Mouse (Mus musculus): ENCODE results near the gene 2410002F23Rik. TPM values are rescaled to one million over a fixed set of nuclear protein-coding genes. Genes with fewer than 3 reads are reported as not detected.
"Not testable (repeated sequence)": the region's sequence is repeated elsewhere in the genome, so short reads cannot be mapped to it uniquely, and the experiment has no call there.

The 2410002F23Rik gene
- total RNA-seq (2017) = 28.3 to 44.7 TPM (median 44.0 TPM) in 3 replicates

DNA sequence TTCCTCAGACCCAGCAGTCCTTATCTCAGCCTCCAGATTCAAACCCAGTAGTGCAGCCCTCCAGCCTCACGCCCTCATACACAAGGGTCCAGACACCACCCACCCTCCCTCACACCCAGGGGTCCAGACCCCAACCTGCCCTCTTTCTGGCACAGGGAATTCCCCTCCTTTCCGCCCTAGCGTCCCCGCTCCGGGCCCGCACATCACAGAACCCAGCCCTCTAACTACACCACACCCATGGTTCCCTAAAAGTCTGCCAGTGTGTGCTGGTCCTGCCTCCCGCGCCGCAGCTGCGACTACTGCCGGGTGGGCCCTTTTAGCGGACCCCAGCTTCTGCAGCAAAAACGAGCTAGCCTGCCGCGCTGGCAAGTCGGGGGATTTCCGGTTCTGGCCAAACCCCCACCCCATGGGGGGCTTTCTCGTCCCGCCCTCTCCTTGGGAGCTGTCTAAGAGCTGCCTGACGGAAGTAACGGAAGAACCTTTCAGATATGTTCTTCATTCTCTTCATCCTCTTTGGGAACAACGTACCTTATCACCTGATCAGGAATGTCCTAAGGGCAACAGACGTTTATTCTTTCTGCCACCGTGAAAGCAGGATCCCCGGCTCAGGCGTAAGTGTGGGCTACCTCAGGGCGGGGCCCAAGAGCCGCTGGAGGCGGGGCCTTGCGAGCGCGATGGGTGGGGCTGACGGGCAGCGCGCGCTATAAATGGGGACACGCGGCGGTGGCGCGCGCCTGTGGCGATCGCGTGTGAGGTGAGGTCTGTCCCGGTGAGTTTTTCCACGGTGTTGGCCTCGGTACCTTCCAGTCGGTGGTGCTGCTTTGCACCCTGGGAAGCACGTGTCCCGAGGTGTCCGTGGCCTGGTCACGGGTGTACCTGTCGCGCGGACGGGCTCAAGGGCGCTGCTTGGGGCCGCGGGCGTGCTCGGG, at the start of gene 2410002F23Rik, which contains the start of gene 1700028J19Rik:
2410002F23Rik (plus strand) TSS at position 668 of the 929 bp plus-strand sequence.
1700028J19Rik (minus strand) TSS at position 641 of the 929 bp plus-strand sequence.
- ATAC-seq (replicated peaks; ENCODE audit: insufficient number of reproducible peaks, low FRiP score, low TSS enrichment, poor library complexity, severe bottlenecking) = peak; percentile 69

DNA sequence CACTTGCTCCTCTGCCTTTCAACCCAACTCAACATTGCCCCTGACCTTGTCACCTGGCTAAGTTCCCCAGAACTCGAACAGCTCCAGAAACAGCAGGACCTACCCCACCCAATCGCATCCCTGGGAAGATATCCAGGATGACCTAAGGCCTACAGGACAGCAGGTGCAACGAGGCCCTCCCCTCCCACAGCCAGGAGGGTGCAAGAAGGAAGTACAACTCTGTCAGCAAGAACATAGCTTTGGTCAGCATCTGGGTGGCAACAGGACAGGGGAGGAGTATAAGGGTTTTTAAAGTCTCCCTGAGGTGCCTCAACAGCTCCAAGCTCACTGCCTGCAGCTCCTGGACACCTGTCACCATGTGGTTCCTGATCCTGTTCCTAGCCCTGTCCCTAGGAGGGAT, 48.6 kb upstream of the 2410002F23Rik start, which contains the start of gene Klk1b3:
Klk1b3 (plus strand) TSS at position 301 of the 400 bp plus-strand sequence.
- no peak for ATAC-seq (replicated peaks; ENCODE audit: insufficient number of reproducible peaks, low FRiP score, low TSS enrichment, poor library complexity, severe bottlenecking)

DNA sequence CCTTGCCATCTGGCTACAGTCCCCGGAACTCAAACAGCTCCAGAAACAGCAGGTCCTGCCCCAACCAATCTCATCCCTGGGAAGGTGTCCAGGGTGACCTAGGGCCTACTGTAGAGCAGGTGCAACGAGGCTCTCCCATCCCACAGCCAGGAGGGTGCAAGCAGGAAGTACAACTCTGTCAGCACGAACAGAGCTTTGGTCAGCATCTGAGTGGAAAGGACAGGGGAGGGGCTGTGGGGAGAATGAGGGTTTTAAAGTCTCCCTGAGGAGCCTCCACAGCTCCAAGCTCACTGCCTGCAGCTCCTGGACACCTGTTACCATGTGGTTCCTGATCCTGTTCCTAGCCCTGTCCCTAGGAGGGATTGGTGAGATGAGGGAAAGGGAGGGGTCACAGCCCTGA, 39.4 kb upstream of the 2410002F23Rik start, which contains the start of gene Klk1b4:
Klk1b4 (plus strand) TSS at position 301 of the 400 bp plus-strand sequence.
- not testable (repeated sequence) for ATAC-seq (replicated peaks; ENCODE audit: insufficient number of reproducible peaks, low FRiP score, low TSS enrichment, poor library complexity, severe bottlenecking)

- no peak for ATAC-seq (replicated peaks; ENCODE audit: insufficient number of reproducible peaks, low FRiP score, low TSS enrichment, poor library complexity, severe bottlenecking)
Measured at GRCm38 (mm10) chr7:44208307-44208706, 38.2 kb upstream of the 2410002F23Rik start.

- no peak for ATAC-seq (replicated peaks; ENCODE audit: insufficient number of reproducible peaks, low FRiP score, low TSS enrichment, poor library complexity, severe bottlenecking)
Measured at GRCm38 (mm10) chr7:44215645-44216044, 30.9 kb upstream of the 2410002F23Rik start, which contains the start of gene Klk1b5. Gene Klk1b5, plus strand, starts transcription at chr7:44215945.

DNA sequence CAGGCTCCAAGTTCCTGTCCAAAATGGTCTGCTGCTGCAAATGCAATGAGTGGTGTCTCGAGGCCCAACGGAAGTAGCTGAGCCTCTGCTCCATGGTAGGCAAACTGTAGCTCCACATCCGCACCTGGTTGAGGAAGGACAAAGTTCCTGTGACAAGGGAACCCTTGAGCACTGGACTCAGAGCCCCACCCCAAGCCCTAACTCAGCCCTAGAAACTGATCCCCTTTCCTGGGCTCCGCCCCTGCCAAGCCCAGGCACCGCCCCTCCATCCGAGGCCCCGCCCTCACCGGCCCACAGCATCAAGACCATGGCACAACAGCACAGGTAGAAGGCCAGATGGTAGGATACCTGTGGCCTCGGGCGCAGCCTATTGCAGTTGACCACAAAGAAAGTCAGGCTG, 24.9 kb upstream of the 2410002F23Rik start:
- not testable (repeated sequence) for ATAC-seq (replicated peaks; ENCODE audit: insufficient number of reproducible peaks, low FRiP score, low TSS enrichment, poor library complexity, severe bottlenecking)

DNA sequence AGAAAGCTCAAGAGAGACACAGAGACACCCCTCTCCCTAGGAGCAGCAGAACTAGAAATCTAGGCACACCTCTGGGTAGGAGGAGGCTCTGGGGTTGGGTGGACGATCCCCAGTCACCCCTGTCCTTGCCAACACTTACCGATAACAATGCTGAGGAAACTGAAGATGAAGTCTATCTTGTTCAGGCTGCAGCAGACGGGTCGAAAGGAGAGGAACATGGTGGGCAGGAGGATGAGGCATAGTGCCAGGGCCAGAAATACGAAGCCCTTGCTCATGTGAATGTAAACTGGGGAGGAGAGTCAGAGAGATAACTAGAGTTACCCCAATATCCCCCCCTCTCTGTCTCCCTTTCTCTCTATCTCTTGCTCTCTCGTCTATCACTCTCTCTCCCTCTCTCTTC, 24.2 kb upstream of the 2410002F23Rik start:
- ATAC-seq (replicated peaks; ENCODE audit: insufficient number of reproducible peaks, low FRiP score, low TSS enrichment, poor library complexity, severe bottlenecking) = not testable (repeated sequence)

DNA sequence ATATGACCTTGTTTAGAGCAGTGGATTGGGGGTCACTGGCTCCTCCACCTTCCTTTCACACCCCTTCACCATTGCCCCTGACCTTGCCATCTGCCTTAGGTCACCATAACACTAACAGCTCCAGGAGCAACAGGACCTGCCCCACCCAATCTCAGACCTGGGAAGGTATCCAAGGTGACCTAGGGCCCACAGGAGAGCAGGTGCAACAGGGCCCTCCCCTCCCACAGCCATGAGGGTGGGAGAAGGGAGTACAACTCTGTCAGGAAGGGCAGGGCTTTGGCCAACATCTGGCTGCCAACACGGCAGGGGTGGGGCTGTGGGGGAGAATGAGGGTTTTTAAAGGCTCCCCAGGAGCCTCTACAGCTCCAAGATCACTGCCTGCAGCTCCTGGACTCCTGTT, 21.4 kb upstream of the 2410002F23Rik start, which contains the start of gene Klk1:
Klk1 (plus strand) TSS at position 285 of the 400 bp plus-strand sequence.
- no peak for ATAC-seq (replicated peaks; ENCODE audit: insufficient number of reproducible peaks, low FRiP score, low TSS enrichment, poor library complexity, severe bottlenecking)

- no peak for ATAC-seq (replicated peaks; ENCODE audit: insufficient number of reproducible peaks, low FRiP score, low TSS enrichment, poor library complexity, severe bottlenecking)
Measured at GRCm38 (mm10) chr7:44235909-44236308, 10.6 kb upstream of the 2410002F23Rik start, which contains the start of gene Gm36864. Gene Gm36864, plus strand, starts transcription at chr7:44236177.

DNA sequence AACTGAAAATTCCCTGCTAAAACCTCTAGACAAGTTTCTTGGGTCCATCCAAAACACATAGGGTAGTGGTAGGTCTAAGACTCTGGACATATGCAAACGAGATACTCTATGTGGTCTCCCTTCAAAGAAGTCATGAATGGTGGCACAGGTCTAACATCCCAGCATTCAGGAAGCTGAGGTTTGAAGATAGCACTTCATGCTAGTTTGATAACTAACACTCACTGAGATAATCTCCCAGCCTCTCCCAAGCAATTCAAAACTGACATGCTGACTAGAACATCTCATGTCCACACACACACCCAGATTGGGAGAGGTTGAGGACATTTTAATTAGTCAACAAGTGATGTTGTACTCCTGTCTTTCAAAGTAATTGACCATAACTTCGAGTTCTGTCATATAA, 6.6 kb upstream of the 2410002F23Rik start:
- no peak for ATAC-seq (replicated peaks; ENCODE audit: insufficient number of reproducible peaks, low FRiP score, low TSS enrichment, poor library complexity, severe bottlenecking)

DNA sequence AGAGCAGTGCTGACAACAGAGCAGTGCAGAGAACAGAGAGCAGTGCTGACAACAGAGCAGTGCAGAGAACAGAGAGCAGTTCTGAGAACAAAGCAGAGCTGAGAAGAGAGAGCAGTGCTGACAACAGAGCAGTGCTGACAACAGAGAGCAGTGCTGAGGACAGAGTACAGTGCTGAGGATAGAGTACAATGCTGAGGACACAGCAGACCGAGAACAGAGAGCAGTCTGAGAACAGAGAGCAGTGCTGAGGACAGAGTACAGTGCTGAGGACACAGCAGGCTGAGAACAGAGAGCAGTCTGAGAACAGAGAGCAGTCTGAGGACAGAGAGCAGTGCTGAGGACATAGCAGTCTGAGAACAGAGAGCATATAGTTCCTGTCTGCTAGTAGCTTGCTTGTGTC, 5.8 kb upstream of the 2410002F23Rik start:
- ATAC-seq (replicated peaks; ENCODE audit: insufficient number of reproducible peaks, low FRiP score, low TSS enrichment, poor library complexity, severe bottlenecking) = no peak

- no peak for ATAC-seq (replicated peaks; ENCODE audit: insufficient number of reproducible peaks, low FRiP score, low TSS enrichment, poor library complexity, severe bottlenecking)
Measured at GRCm38 (mm10) chr7:44241163-44241562, 5.4 kb upstream of the 2410002F23Rik start.

DNA sequence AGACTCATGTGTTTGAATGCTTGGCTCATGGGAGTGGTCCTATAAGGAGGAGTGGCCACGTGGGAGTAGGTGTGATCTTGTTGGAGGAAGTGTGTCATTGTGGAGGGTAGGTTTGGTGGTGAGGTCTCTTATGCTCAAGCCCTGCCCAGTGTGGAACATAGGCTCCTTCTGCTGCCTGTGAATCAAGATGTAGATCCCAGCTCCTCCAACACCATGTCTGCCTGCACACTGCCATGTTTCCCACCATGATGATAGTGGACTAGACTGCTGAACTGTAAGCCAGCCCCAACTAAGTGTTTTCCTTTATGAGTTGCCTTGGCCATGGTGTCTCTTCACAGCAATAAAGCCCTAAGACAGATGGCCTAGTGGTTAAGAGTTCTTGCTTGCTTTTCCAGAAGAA, 2.4 kb upstream of the 2410002F23Rik start:
- ATAC-seq (replicated peaks; ENCODE audit: insufficient number of reproducible peaks, low FRiP score, low TSS enrichment, poor library complexity, severe bottlenecking) = no peak

GRCm38 (mm10) chr7:44246984-44247470, 505 bp downstream of the 2410002F23Rik start:
- ATAC-seq (replicated peaks; ENCODE audit: insufficient number of reproducible peaks, low FRiP score, low TSS enrichment, poor library complexity, severe bottlenecking) = 0 out of 2 replicates have a peak, but pooled peaks have one; percentile 5

DNA sequence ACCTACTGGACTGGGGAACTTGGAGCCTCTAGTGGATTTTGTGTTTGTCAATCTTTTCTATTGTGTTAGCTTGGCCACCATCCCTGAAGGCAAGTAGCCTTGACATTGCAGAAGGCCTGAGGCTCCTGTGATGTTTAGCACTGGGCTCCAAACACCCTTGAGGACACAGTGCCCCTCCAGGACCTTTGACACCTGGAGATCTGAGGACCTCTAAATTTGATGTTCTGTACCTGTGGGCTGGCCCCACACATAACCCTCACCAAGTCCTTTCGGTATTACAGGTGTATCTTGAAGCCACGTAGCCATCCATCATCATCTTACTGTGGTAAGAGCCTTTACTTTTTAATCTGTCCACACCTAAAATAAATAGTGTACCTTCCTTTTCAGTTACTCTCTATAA, 1.4 kb downstream of the 2410002F23Rik start:
- ATAC-seq (replicated peaks; ENCODE audit: insufficient number of reproducible peaks, low FRiP score, low TSS enrichment, poor library complexity, severe bottlenecking) = no peak

- no peak for ATAC-seq (replicated peaks; ENCODE audit: insufficient number of reproducible peaks, low FRiP score, low TSS enrichment, poor library complexity, severe bottlenecking)
Measured at GRCm38 (mm10) chr7:44249248-44249647, 2.7 kb downstream of the 2410002F23Rik start.

- not testable (repeated sequence) for ATAC-seq (replicated peaks; ENCODE audit: insufficient number of reproducible peaks, low FRiP score, low TSS enrichment, poor library complexity, severe bottlenecking)
Measured at GRCm38 (mm10) chr7:44250732-44251275, 4.3 kb downstream of the 2410002F23Rik start.

GRCm38 (mm10) chr7:44253023-44253616, 6.6 kb downstream of the 2410002F23Rik start:
- ATAC-seq (replicated peaks; ENCODE audit: insufficient number of reproducible peaks, low FRiP score, low TSS enrichment, poor library complexity, severe bottlenecking) = no peak

- ATAC-seq (replicated peaks; ENCODE audit: insufficient number of reproducible peaks, low FRiP score, low TSS enrichment, poor library complexity, severe bottlenecking) = no peak
Measured at GRCm38 (mm10) chr7:44254930-44255329, 8.4 kb downstream of the 2410002F23Rik start.
